Mouse (Mus musculus) intestine, embryonic 14.5 days (tissue): ENCODE data around the gene Sucla2. TPM values are rescaled to one million over a fixed set of nuclear protein-coding genes. Genes with fewer than 3 reads are reported as not detected.
"Not testable (repeated sequence)": the region's sequence is repeated elsewhere in the genome, so short reads cannot be mapped to it uniquely, and the experiment has no call there.

Experiments used
- ATAC-seq: fragments of 200-750 bp; cut with Nextera tagmentation; replicated peaks from 2 replicates; pipeline ENCODE4 v1.8.0; 2017; ENCODE audit warnings: low read depth, moderate number of reproducible peaks, moderate TSS enrichment, moderate library complexity; ENCODE audit not compliant: low FRiP score, low TSS enrichment
- DNase-seq: peaks from one replicate; pipeline ENCODE4 v3.0.0-alpha.2; 2018; ENCODE audit warnings: low spot score
- H3K27ac ChIP-seq: fragments of 300-500 bp; sonication (generic); 2 replicates; pipeline ENCODE4 v1.5.1; 2014; ENCODE audit warnings: low read depth, mild to moderate bottlenecking, control low read depth
- H3K27me3 ChIP-seq: fragments of 300-500 bp; sonication (generic); replicated peaks from 2 replicates; pipeline ENCODE4 v1.6.1; 2014; ENCODE audit warnings: low read length, control low read depth; ENCODE audit not compliant: control insufficient read depth, insufficient read depth
- H3K36me3 ChIP-seq: fragments of 300-500 bp; sonication (generic); 2 replicates; pipeline ENCODE4 v1.6.1; 2014; ENCODE audit warnings: low read length, control low read depth; ENCODE audit not compliant: control insufficient read depth, insufficient read depth
- H3K4me1 ChIP-seq: fragments of 300-500 bp; sonication (generic); replicated peaks from 2 replicates; pipeline ENCODE4 v1.6.1; 2014; ENCODE audit warnings: low read length, control low read depth, mixed read lengths; ENCODE audit not compliant: control insufficient read depth, insufficient read depth
- H3K4me2 ChIP-seq: fragments of 300-500 bp; sonication (generic); 2 replicates; pipeline ENCODE4 v1.6.1; 2014; ENCODE audit warnings: low read length
- H3K4me3 ChIP-seq: fragments of 300-500 bp; sonication (generic); 2 replicates; pipeline ENCODE4 v1.5.1; 2014; ENCODE audit warnings: low read depth, low read length, control low read depth, mixed read lengths
- H3K9ac ChIP-seq: fragments of 300-500 bp; sonication (generic); 2 replicates; pipeline ENCODE4 v1.6.1; 2014; ENCODE audit warnings: mild to moderate bottlenecking, low read length
- H3K9me3 ChIP-seq: fragments of 300-500 bp; sonication (generic); 2 replicates; pipeline ENCODE4 v1.6.1; 2016; ENCODE audit warnings: low read length, control low read depth; ENCODE audit not compliant: control insufficient read depth
- WGBS: fragments of 180-500 bp; shearing (Covaris S2); extraction: QIAGEN DNeasy Blood & Tissue Kit; methylation state at CpG from one replicate; pipeline ENCODE4 v1.1.7; 2014; 5-methylcytosine and 5-hydroxymethylcytosine counted together
- polyA plus RNA-seq: library from polyadenylated mRNA; unstranded; fragments of >200 nt; fragmentation: Nextera tagmentation; extraction: Ambion mirVana; gene quantifications from 2 replicates; pipeline ENCODE4 v1.2.1, GENCODE M21; 2014

Sucla2 gene
- polyA plus RNA-seq, 1 experiment from 2014 or later = 110 TPM

GRCm38 (mm10) chr14:73571143-73571542 is 46.0 kb downstream of the Sucla2 start:
- H3K4me2 ChIP-seq = no peak overlapping the region
- H3K27ac ChIP-seq = no peak overlapping the region
- H3K9me3 ChIP-seq = no peaks in the 10 kb centered on the region
- DNase-seq = no peak
- no peaks in the 10 kb centered on the region for H3K4me1 ChIP-seq
- WGBS = 70% methylated on average over 4 of the region's 4 CpGs
- H3K36me3 ChIP-seq = peaks cover 34% of the 10 kb centered on the region
- 0 out of 2 replicates have a peak, but pooled peaks have one; percentile 27 for ATAC-seq
- no peak overlapping the region for H3K4me3 ChIP-seq
- H3K9ac ChIP-seq = no peak overlapping the region
- no peaks in the 10 kb centered on the region for H3K27me3 ChIP-seq

GRCm38 (mm10) chr14:73574053-73574452 is 48.9 kb downstream of the Sucla2 start:
- H3K9ac ChIP-seq = no peak overlapping the region
- H3K27ac ChIP-seq = no peak overlapping the region
- ATAC-seq (0 out of 2 replicates have a peak, but pooled peaks have one; percentile 27), DNase-seq (no peak)
- H3K27me3 ChIP-seq = no peaks in the 10 kb centered on the region
- no peak overlapping the region for H3K4me2 ChIP-seq
- 92% methylated on average over 5 of the region's 5 CpGs for WGBS
- H3K9me3 ChIP-seq = no peaks in the 10 kb centered on the region
- peaks cover 37% of the 10 kb centered on the region for H3K36me3 ChIP-seq
- H3K4me1 ChIP-seq = no peaks in the 10 kb centered on the region
- H3K4me3 ChIP-seq = no peak overlapping the region

- Histone ChIP-seq H3K27me3 (no peaks in the 10 kb centered on the region), H3K4me3 (no peak overlapping the region), H3K9ac (no peak overlapping the region), H3K9me3 (no peaks in the 10 kb centered on the region), H3K36me3 (peaks cover 36% of the 10 kb centered on the region), H3K4me1 (no peaks in the 10 kb centered on the region), H3K27ac (no peak overlapping the region), H3K4me2 (no peak overlapping the region)
- ATAC-seq (no peak), DNase-seq (no peak)
Measured at GRCm38 (mm10) chr14:73576336-73576735, 51.2 kb downstream of the Sucla2 start.

- no peak overlapping the region for H3K4me2 ChIP-seq
- H3K9me3 ChIP-seq = no peaks in the 10 kb centered on the region
- DNase-seq (no peak), ATAC-seq (no peak)
- no peak overlapping the region for H3K27ac ChIP-seq
- H3K4me3 ChIP-seq = no peak overlapping the region
- no peaks in the 10 kb centered on the region for H3K4me1 ChIP-seq
- H3K36me3 ChIP-seq = peaks cover 26% of the 10 kb centered on the region
- H3K27me3 ChIP-seq = no peaks in the 10 kb centered on the region
- WGBS = 82% methylated on average over 1 of the region's 1 CpGs
- no peak overlapping the region for H3K9ac ChIP-seq
Measured at GRCm38 (mm10) chr14:73588080-73588479, 63.0 kb downstream of the Sucla2 start.

GRCm38 (mm10) chr14:73592166-73592565 is 67.0 kb downstream of the Sucla2 start:
- Histone ChIP-seq H3K4me2 (no peak overlapping the region), H3K9ac (no peak overlapping the region), H3K4me1 (no peaks in the 10 kb centered on the region), H3K9me3 (no peaks in the 10 kb centered on the region), H3K27ac (no peak overlapping the region), H3K4me3 (no peak overlapping the region), H3K27me3 (no peaks in the 10 kb centered on the region), H3K36me3 (peaks cover 57% of the 10 kb centered on the region)
- DNase-seq (no peak), ATAC-seq (no peak)
- WGBS = 78% methylated on average over 1 of the region's 1 CpGs

- no peaks in the 10 kb centered on the region for H3K4me1 ChIP-seq
- no peak overlapping the region for H3K4me3 ChIP-seq
- 86% methylated on average over 8 of the region's 8 CpGs for WGBS
- ATAC-seq (no peak), DNase-seq (no peak)
- peaks cover 6% of the 10 kb centered on the region; the same call in 1 of the 2 replicates for H3K9me3 ChIP-seq
- H3K4me2 ChIP-seq = no peak overlapping the region
- peaks cover 49% of the 10 kb centered on the region for H3K36me3 ChIP-seq
- no peak overlapping the region for H3K9ac ChIP-seq
- H3K27ac ChIP-seq = no peak overlapping the region
- H3K27me3 ChIP-seq = no peaks in the 10 kb centered on the region
Measured at GRCm38 (mm10) chr14:73599720-73600119, 74.6 kb downstream of the Sucla2 start.

- DNase-seq (no peak), ATAC-seq (no peak)
- Histone ChIP-seq H3K4me3 (no peak overlapping the region), H3K9me3 (no peaks in the 10 kb centered on the region), H3K9ac (no peak overlapping the region), H3K4me1 (no peaks in the 10 kb centered on the region), H3K4me2 (no peak overlapping the region), H3K27ac (no peak overlapping the region), H3K27me3 (no peaks in the 10 kb centered on the region), H3K36me3 (0 out of 2 replicates have a peak, but pooled peaks cover 3% of the 10 kb centered on the region)
- WGBS = 52% methylated on average over 4 of the region's 4 CpGs
Measured at GRCm38 (mm10) chr14:73607732-73608131, 82.6 kb downstream of the Sucla2 start.

- H3K27ac ChIP-seq = no peak overlapping the region
- WGBS = 38% methylated on average over 11 of the region's 11 CpGs
Measured at GRCm38 (mm10) chr14:73608668-73609481, 83.8 kb downstream of the Sucla2 start.

GRCm38 (mm10) chr14:73614961-73615360 is 89.8 kb downstream of the Sucla2 start:
- H3K4me1 ChIP-seq, H3K4me2 ChIP-seq, H3K36me3 ChIP-seq, DNase-seq, H3K9ac ChIP-seq, H3K27me3 ChIP-seq, H3K4me3 ChIP-seq, ATAC-seq, H3K27ac ChIP-seq, H3K9me3 ChIP-seq: not testable (repeated sequence)
- 64% methylated on average over 1 of the region's 1 CpGs for WGBS

More at GRCm38 (mm10) chr14:73608668-73609481, 83.8 kb downstream of the Sucla2 start:
- DNase-seq (no peak), ATAC-seq (no peak)
- Histone ChIP-seq H3K4me2 (no peak overlapping the region), H3K27me3 (no peaks in the 10 kb centered on the region), H3K9ac (no peak overlapping the region), H3K4me3 (no peak overlapping the region), H3K9me3 (no peaks in the 10 kb centered on the region), H3K36me3 (0 out of 2 replicates have a peak, but pooled peaks cover 3% of the 10 kb centered on the region), H3K4me1 (no peaks in the 10 kb centered on the region)
